Mouse (Mus musculus) liver, embryonic 14.5 days (tissue): ENCODE measurements around the gene Olfr1104. TPM values are rescaled to one million over a fixed set of nuclear protein-coding genes. Genes with fewer than 3 reads are reported as not detected.

Source experiments
- ATAC-seq: fragments of 200-750 bp; cut with Nextera tagmentation; 2 replicates; pipeline ENCODE4 v1.8.0; 2017; ENCODE audit warnings: moderate number of reproducible peaks, mild to moderate bottlenecking, moderate library complexity; ENCODE audit not compliant: insufficient read depth
- DNase-seq, 3 experiments: peaks; one replicate each; pipeline ENCODE4 v3.0.0-alpha.2; 2012 to 2013; ENCODE audit warnings: low read depth in 3 of 3, low spot score in 3 of 3
- H3K27ac ChIP-seq: fragments of 300-500 bp; sonication (generic); 2 replicates; pipeline ENCODE4 v1.5.1; 2014; ENCODE audit warnings: moderate library complexity, mild to moderate bottlenecking, control low read depth, inconsistent platforms
- H3K27me3 ChIP-seq: fragments of 300-500 bp; sonication (generic); 2 replicates; pipeline ENCODE4 v1.6.1; 2014; ENCODE audit warnings: mild to moderate bottlenecking, low read length, moderate library complexity; ENCODE audit not compliant: control insufficient read depth, insufficient read depth
- H3K36me3 ChIP-seq: fragments of 300-500 bp; sonication (generic); replicated peaks from 2 replicates; pipeline ENCODE4 v1.6.1; 2014; ENCODE audit warnings: low read depth; ENCODE audit not compliant: control insufficient read depth, insufficient read depth
- H3K4me1 ChIP-seq, 2 experiments: fragments of 200-500 bp in 1 of 2; fragments of 300-500 bp in 1 of 2; sonication (generic) in 1 of 2; replicated peaks; 2 replicates each; pipeline ENCODE4 v1.6.1; 2012 to 2014; ENCODE audit warnings: antibody characterized with exemption in 1 of 2, inconsistent platforms in 1 of 2, low read length in 1 of 2; ENCODE audit not compliant: control insufficient read depth in 2 of 2, insufficient read depth in 2 of 2
- H3K4me2 ChIP-seq: fragments of 300-500 bp; sonication (generic); 2 replicates; pipeline ENCODE4 v1.6.1; 2014; ENCODE audit warnings: low read depth, mild to moderate bottlenecking, control low read depth, moderate library complexity
- H3K4me3 ChIP-seq, 2 experiments: fragments of 200-500 bp in 1 of 2; fragments of 300-500 bp in 1 of 2; sonication (generic) in 1 of 2; 2 replicates each; pipeline ENCODE4 v1.5.1; 2012 to 2014; ENCODE audit warnings: low read depth in 2 of 2, low read length in 2 of 2, mild to moderate bottlenecking in 2 of 2, control low read depth in 1 of 2, inconsistent platforms in 1 of 2, moderate library complexity in 1 of 2; ENCODE audit not compliant: insufficient read depth in 1 of 2
- H3K9ac ChIP-seq: fragments of 300-500 bp; sonication (generic); replicated peaks from 2 replicates; pipeline ENCODE4 v1.6.1; 2014; ENCODE audit warnings: mild to moderate bottlenecking, control low read depth, moderate library complexity
- H3K9me3 ChIP-seq: fragments of 300-500 bp; sonication (generic); 2 replicates; pipeline ENCODE4 v1.6.1; 2016; ENCODE audit warnings: low read length, mixed read lengths; ENCODE audit not compliant: control insufficient read depth
- CTCF ChIP-seq: IDR thresholded peaks from 2 replicates; pipeline ENCODE4 v1.5.1; 2016; ENCODE audit warnings: antibody characterized with exemption, low read depth, control low read depth
- EP300 ChIP-seq: IDR thresholded peaks from 2 replicates; pipeline ENCODE4 v1.6.1; 2016; ENCODE audit warnings: antibody characterized with exemption, low read depth
- WGBS: fragments of 180-500 bp; shearing (Covaris S2); extraction: QIAGEN DNeasy Blood & Tissue Kit; methylation state at CpG from one replicate; pipeline ENCODE4 v1.1.7; 2014; ENCODE audit not compliant: insufficient replicate concordance; 5-methylcytosine and 5-hydroxymethylcytosine counted together
- polyA plus RNA-seq, 2 experiments: library from polyadenylated mRNA; depleted of rRNA in 1 of 2; stranded (reverse) in 1 of 2; unstranded in 1 of 2; fragments of >200 nt; fragmentation: Nextera tagmentation in 1 of 2; extraction: Ambion mirVana in 1 of 2; gene quantifications; 2 replicates each; pipeline versions ENCODE4 v1.2.1 to v1.2.3; 2012 to 2014

The Olfr1104 gene
- polyA plus RNA-seq, 2 experiments, result not detected

DNA sequence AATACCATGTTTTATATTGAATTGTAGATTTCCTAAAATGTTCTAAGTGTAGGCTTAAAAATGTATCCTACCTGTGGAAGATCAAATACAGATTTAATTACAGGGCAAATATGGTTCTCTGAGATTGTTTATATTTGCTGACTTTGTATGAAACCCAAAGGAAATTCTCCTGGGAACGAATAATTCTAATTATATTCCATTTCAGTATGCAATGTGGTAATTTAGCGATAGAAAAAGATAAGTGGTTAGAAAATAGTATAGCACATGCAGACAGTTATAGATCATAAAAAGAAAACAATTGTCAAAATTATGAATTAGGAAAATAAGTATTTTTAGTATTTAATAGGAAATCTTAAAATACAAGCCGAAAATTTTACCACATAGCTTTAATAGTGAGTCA, 35.8 kb downstream of the Olfr1104 start, which contains the start of gene Olfr1101:
Olfr1101 (minus strand) TSS at position 101 of the 400 bp plus-strand sequence.
- H3K4me2 ChIP-seq, result no peak within 1 kb of the TSS
- no peak within 1 kb of the TSS for H3K27ac ChIP-seq
- no peak within 1 kb of the TSS for H3K4me3 ChIP-seq
- H3K27me3 ChIP-seq, result no peaks in the 10 kb centered on the region
- TF ChIP-seq EP300 (no peak), CTCF (no peak)
- no peak for ATAC-seq
- no peaks in the 10 kb centered on the region for H3K36me3 ChIP-seq
- H3K4me1 ChIP-seq, result no peaks in the 10 kb centered on the region
- whole genome bisulfite sequencing, result 55% methylated on average over 3 of the region's 3 CpGs
- H3K9me3 ChIP-seq, result no peaks in the 10 kb centered on the region
- DNase-seq, result no peak
- H3K9ac ChIP-seq, result no peak within 1 kb of the TSS

GRCm38 (mm10) chr2:86979854-86980253, 47.0 kb downstream of the Olfr1104 start, which contains the start of gene Olfr1100:
Gene Olfr1100, minus strand, starts transcription at chr2:86979954.
- Histone ChIP-seq H3K4me1 (no peaks in the 10 kb centered on the region), H3K27ac (no peak within 1 kb of the TSS), H3K4me2 (no peak within 1 kb of the TSS), H3K9me3 (no peaks in the 10 kb centered on the region), H3K9ac (no peak within 1 kb of the TSS), H3K36me3 (no peaks in the 10 kb centered on the region), H3K27me3 (no peaks in the 10 kb centered on the region), H3K4me3 (no peak within 1 kb of the TSS)
- WGBS, result 54% methylated on average over 3 of the region's 3 CpGs
- TF ChIP-seq CTCF, result no peak
- no peak for TF ChIP-seq EP300
- ATAC-seq (no peak), DNase-seq (no peak)

Other genes with a start within 250 kb of the Olfr1104 start
- gene Olfr1093, start 244.6 kb downstream of the Olfr1104 start, polyA plus RNA-seq (2012; rRNA removed), result not detected in 2 replicates
- gene Olfr1093, start 244.6 kb downstream of the Olfr1104 start, polyA plus RNA-seq (2014; fragmentation: Nextera tagmentation; extraction: Ambion mirVana), result not detected in 2 replicates
- gene Olfr141, start 217.1 kb downstream of the Olfr1104 start, polyA plus RNA-seq (2012; rRNA removed), result not detected in 2 replicates
- not detected in 2 replicates for gene Olfr141, start 217.1 kb downstream of the Olfr1104 start, polyA plus RNA-seq (2014; fragmentation: Nextera tagmentation; extraction: Ambion mirVana)
- gene Olfr1094, start 202.4 kb downstream of the Olfr1104 start, polyA plus RNA-seq (2012; rRNA removed), result not detected in 2 replicates
- gene Olfr1094, start 202.4 kb downstream of the Olfr1104 start, polyA plus RNA-seq (2014; fragmentation: Nextera tagmentation; extraction: Ambion mirVana), result not detected in 2 replicates
- gene Olfr1095, start 175.4 kb downstream of the Olfr1104 start, polyA plus RNA-seq (2012; rRNA removed), result not detected in 2 replicates
- gene Olfr1095, start 175.4 kb downstream of the Olfr1104 start, polyA plus RNA-seq (2014; fragmentation: Nextera tagmentation; extraction: Ambion mirVana), result not detected in 2 replicates
- gene Gm13723, start 152.3 kb downstream of the Olfr1104 start, polyA plus RNA-seq (2012; rRNA removed), result not detected in 2 replicates
- not detected in 2 replicates for gene Gm13723, start 152.3 kb downstream of the Olfr1104 start, polyA plus RNA-seq (2014; fragmentation: Nextera tagmentation; extraction: Ambion mirVana)
- gene Olfr1097, start 134.9 kb downstream of the Olfr1104 start, polyA plus RNA-seq (2012; rRNA removed), result not detected in 2 replicates
- gene Olfr1097, start 134.9 kb downstream of the Olfr1104 start, polyA plus RNA-seq (2014; fragmentation: Nextera tagmentation; extraction: Ambion mirVana), result not detected in 2 replicates
- gene Olfr1098, start 102.5 kb downstream of the Olfr1104 start, polyA plus RNA-seq (2012; rRNA removed), result not detected in 2 replicates
- gene Olfr1098, start 102.5 kb downstream of the Olfr1104 start, polyA plus RNA-seq (2014; fragmentation: Nextera tagmentation; extraction: Ambion mirVana), result not detected in 2 replicates
- gene Olfr1099, start 66.4 kb downstream of the Olfr1104 start, polyA plus RNA-seq (2012; rRNA removed), result not detected in 2 replicates
- not detected in 2 replicates for gene Olfr1099, start 66.4 kb downstream of the Olfr1104 start, polyA plus RNA-seq (2014; fragmentation: Nextera tagmentation; extraction: Ambion mirVana)
- gene Olfr1100, start 47.1 kb downstream of the Olfr1104 start, polyA plus RNA-seq (2012; rRNA removed), result not detected in 2 replicates
- gene Olfr1100, start 47.1 kb downstream of the Olfr1104 start, polyA plus RNA-seq (2014; fragmentation: Nextera tagmentation; extraction: Ambion mirVana), result not detected in 2 replicates
- not detected in 2 replicates for gene Olfr1101, start 35.9 kb downstream of the Olfr1104 start, polyA plus RNA-seq (2012; rRNA removed)
- not detected in 2 replicates for gene Olfr1101, start 35.9 kb downstream of the Olfr1104 start, polyA plus RNA-seq (2014; fragmentation: Nextera tagmentation; extraction: Ambion mirVana)
- gene Olfr1102, start 28.7 kb downstream of the Olfr1104 start, polyA plus RNA-seq (2012; rRNA removed), result not detected in 2 replicates
- gene Olfr1102, start 28.7 kb downstream of the Olfr1104 start, polyA plus RNA-seq (2014; fragmentation: Nextera tagmentation; extraction: Ambion mirVana), result not detected in 2 replicates
- not detected in 2 replicates for gene Olfr1105, start 9.5 kb upstream of the Olfr1104 start, polyA plus RNA-seq (2012; rRNA removed)
- gene Olfr1105, start 9.5 kb upstream of the Olfr1104 start, polyA plus RNA-seq (2014; fragmentation: Nextera tagmentation; extraction: Ambion mirVana), result not detected in 2 replicates
- gene Olfr1106, start 25.2 kb upstream of the Olfr1104 start, polyA plus RNA-seq (2012; rRNA removed), result not detected in 2 replicates
- gene Olfr1106, start 25.2 kb upstream of the Olfr1104 start, polyA plus RNA-seq (2014; fragmentation: Nextera tagmentation; extraction: Ambion mirVana), result not detected in 2 replicates
- not detected in 2 replicates for gene Olfr1107, start 48.7 kb upstream of the Olfr1104 start, polyA plus RNA-seq (2012; rRNA removed)
- not detected in 2 replicates for gene Olfr1107, start 48.7 kb upstream of the Olfr1104 start, polyA plus RNA-seq (2014; fragmentation: Nextera tagmentation; extraction: Ambion mirVana)
- gene Olfr1109, start 68.9 kb upstream of the Olfr1104 start, polyA plus RNA-seq (2012; rRNA removed), result not detected in 2 replicates
- not detected in 2 replicates for gene Olfr1109, start 68.9 kb upstream of the Olfr1104 start, polyA plus RNA-seq (2014; fragmentation: Nextera tagmentation; extraction: Ambion mirVana)
- gene Olfr259, start 87.5 kb upstream of the Olfr1104 start, polyA plus RNA-seq (2012; rRNA removed), result not detected in 2 replicates
- not detected in 2 replicates for gene Olfr259, start 87.5 kb upstream of the Olfr1104 start, polyA plus RNA-seq (2014; fragmentation: Nextera tagmentation; extraction: Ambion mirVana)
- not detected in 2 replicates for gene Olfr1110, start 113.2 kb upstream of the Olfr1104 start, polyA plus RNA-seq (2012; rRNA removed)
- not detected in 2 replicates for gene Olfr1110, start 113.2 kb upstream of the Olfr1104 start, polyA plus RNA-seq (2014; fragmentation: Nextera tagmentation; extraction: Ambion mirVana)
- gene Olfr1111, start 125.5 kb upstream of the Olfr1104 start, polyA plus RNA-seq (2012; rRNA removed), result not detected in 2 replicates
- not detected in 2 replicates for gene Olfr1111, start 125.5 kb upstream of the Olfr1104 start, polyA plus RNA-seq (2014; fragmentation: Nextera tagmentation; extraction: Ambion mirVana)
- not detected in 2 replicates for gene Olfr1112, start 160.7 kb upstream of the Olfr1104 start, polyA plus RNA-seq (2012; rRNA removed)
- not detected in 2 replicates for gene Olfr1112, start 160.7 kb upstream of the Olfr1104 start, polyA plus RNA-seq (2014; fragmentation: Nextera tagmentation; extraction: Ambion mirVana)
- gene Olfr1113, start 181.9 kb upstream of the Olfr1104 start, polyA plus RNA-seq (2012; rRNA removed), result not detected in 2 replicates
- not detected in 2 replicates for gene Olfr1113, start 181.9 kb upstream of the Olfr1104 start, polyA plus RNA-seq (2014; fragmentation: Nextera tagmentation; extraction: Ambion mirVana)
- not detected in 2 replicates for gene Olfr1115, start 220.9 kb upstream of the Olfr1104 start, polyA plus RNA-seq (2012; rRNA removed)
- gene Olfr1115, start 220.9 kb upstream of the Olfr1104 start, polyA plus RNA-seq (2014; fragmentation: Nextera tagmentation; extraction: Ambion mirVana), result not detected in 2 replicates
- not detected in 2 replicates for gene Olfr1116, start 240.5 kb upstream of the Olfr1104 start, polyA plus RNA-seq (2012; rRNA removed)
- gene Olfr1116, start 240.5 kb upstream of the Olfr1104 start, polyA plus RNA-seq (2014; fragmentation: Nextera tagmentation; extraction: Ambion mirVana), result not detected in 2 replicates